Mouse (Mus musculus): ENCODE results near the gene Gm8764.
"Not testable (repeated sequence)": the region's sequence is repeated elsewhere in the genome, so short reads cannot be mapped to it uniquely, and the experiment has no call there.

The Gm8764 gene

GRCm38 (mm10) chr10:104159706-104160105, at the start of gene Gm8764:
TSS of gene Gm8764 (plus strand) at chr10:104160006.
- in situ Hi-C loops (cut with MseI, MboI): not testable (repeated sequence)

DNA sequence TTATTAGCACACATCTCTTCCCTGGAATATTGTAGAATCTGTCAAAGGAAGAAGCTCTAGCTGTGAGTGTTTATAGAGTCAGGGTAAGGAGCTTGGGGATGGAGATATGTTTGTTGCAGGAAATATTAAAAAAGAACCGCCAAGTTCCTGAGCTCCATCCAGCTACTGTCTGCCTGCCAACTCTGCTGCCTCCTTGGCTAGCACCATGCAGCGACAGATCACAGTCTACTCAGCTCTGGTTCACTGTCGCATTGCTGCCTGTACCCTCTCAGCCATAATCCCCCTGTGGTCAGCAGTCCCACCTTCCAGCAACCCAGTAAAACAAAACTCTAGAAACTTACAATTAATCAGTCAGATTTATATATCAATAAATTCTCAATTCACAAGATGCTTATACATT, 49.8 kb upstream of the Gm8764 start:
- in situ Hi-C loops (cut with MseI, MboI): no loop called here

- in situ Hi-C loops (cut with MseI, MboI): no loop called here
These were observed 41.5 kb upstream of the Gm8764 start for GRCm38 (mm10) chr10:104118312-104118711.

- in situ Hi-C loops (cut with MseI, MboI): not testable (repeated sequence)
These were observed 17.1 kb upstream of the Gm8764 start, which contains the start of gene Gm21293 for GRCm38 (mm10) chr10:104142687-104143086. TSS of gene Gm21293 (plus strand) at chr10:104142987.

- in situ Hi-C loops (cut with MseI, MboI): not testable (repeated sequence)
These were observed 8.6 kb upstream of the Gm8764 start, which contains the start of gene Gm6763 for GRCm38 (mm10) chr10:104151197-104151596. TSS of gene Gm6763 (plus strand) at chr10:104151497.

DNA sequence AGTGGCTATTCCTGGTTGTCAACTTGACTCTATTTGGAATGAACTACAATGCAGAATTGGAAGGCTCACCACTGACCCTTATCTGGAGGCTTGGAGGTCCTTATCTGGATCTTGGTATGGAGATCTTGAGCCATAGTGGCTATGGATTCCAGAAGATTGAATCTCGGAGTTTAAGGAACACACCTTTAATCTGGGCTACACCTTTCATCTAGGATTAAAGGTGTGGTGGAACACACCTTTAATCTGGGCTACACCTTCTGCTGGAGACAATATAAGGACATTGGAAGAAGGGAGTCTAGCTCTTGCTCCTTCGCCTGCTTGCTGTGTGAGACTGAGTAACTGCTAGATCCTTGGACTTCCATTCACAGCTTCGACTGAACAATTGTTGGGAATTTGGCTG, 8.4 kb downstream of the Gm8764 start, which contains the start of gene Gm21304:
Gene Gm21304, plus strand, starts transcription at position 301 of the 400 bp plus-strand sequence.
- in situ Hi-C loops (cut with MseI, MboI): not testable (repeated sequence)

DNA sequence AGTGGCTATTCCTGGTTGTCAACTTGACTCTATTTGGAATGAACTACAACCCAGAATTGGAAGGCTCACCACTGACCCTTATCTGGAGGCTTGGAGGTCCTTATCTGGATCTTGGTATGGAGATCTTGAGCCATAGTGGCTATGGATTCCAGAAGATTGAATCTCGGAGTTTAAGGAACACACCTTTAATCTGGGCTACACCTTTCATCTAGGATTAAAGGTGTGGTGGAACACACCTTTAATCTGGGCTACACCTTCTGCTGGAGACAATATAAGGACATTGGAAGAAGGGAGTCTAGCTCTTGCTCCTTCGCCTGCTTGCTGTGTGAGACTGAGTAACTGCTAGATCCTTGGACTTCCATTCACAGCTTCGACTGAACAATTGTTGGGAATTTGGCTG, 16.9 kb downstream of the Gm8764 start, which contains the start of gene Gm21312:
Gene Gm21312, plus strand, starts transcription at position 301 of the 400 bp plus-strand sequence.
- in situ Hi-C loops (cut with MseI, MboI): not testable (repeated sequence)

- in situ Hi-C loops (cut with MseI, MboI): not testable (repeated sequence)
These were observed 25.4 kb downstream of the Gm8764 start, which contains the start of gene Gm20765 for GRCm38 (mm10) chr10:104185233-104185632. TSS of gene Gm20765 (plus strand) at chr10:104185533.

- in situ Hi-C loops (cut with MseI, MboI): not testable (repeated sequence)
These were observed 33.9 kb downstream of the Gm8764 start, which contains the start of gene Gm4340 for GRCm38 (mm10) chr10:104193742-104194141. TSS of gene Gm4340 (plus strand) at chr10:104194042.

DNA sequence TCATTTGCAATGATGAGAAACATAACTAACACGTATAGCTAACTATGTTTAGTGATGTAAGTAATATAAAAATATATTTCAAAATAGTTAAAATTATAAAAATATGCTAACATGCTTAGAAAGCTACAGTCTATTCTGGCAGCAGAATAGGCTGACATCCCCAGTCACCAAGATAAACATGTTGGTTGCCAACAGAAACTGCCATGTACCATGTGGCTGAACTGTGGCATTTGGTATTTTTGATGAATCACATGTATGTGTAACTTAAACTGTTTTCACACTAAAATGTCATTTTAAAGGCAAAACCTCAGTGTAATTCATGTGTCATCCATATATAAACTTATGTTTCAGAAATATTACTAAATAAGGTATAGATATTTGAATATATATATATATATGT, 49.8 kb downstream of the Gm8764 start:
- in situ Hi-C loops (cut with MseI, MboI): no loop called here

GRCm38 (mm10) chr10:104210268-104210990, 50.6 kb downstream of the Gm8764 start:
- in situ Hi-C loops (cut with MseI, MboI): no loop called here

All from mouse trophoblast stem cell (cell line).